Mouse (Mus musculus): ENCODE measurements around the gene Speg. TPM values are rescaled to one million over a fixed set of nuclear protein-coding genes. Genes with fewer than 3 reads are reported as not detected.
A peak's percentile ranks its signal among the peaks of the same experiment; 100 is the strongest.

Gene Speg
- polyA plus RNA-seq, 1 experiment from 2014 or later, result 77.9 TPM

- no peak overlapping the region for H3K27ac ChIP-seq
- no peak overlapping the region for H3K4me3 ChIP-seq
- H3K27me3 ChIP-seq (ENCODE audit: insufficient read depth, poor library complexity, severe bottlenecking), result peaks cover 36% of the 10 kb centered on the region
- peaks cover 62% of the 10 kb centered on the region for H3K4me1 ChIP-seq
- no peaks in the 10 kb centered on the region for H3K9me3 ChIP-seq
- peaks cover 29% of the 10 kb centered on the region for H3K36me3 ChIP-seq
- no peak for DNase-seq (ENCODE audit: low spot score)
- 58% methylated on average over 8 of the region's 8 CpGs for WGBS
Observed at GRCm38 (mm10) chr1:75442811-75443210, 67.7 kb downstream of the Speg start.

- DNase-seq (ENCODE audit: low spot score), result no peak
- Histone ChIP-seq H3K27me3 (ENCODE audit: insufficient read depth, poor library complexity, severe bottlenecking) (peaks cover 43% of the 10 kb centered on the region), H3K36me3 (peaks cover 29% of the 10 kb centered on the region), H3K4me1 (peaks cover 66% of the 10 kb centered on the region), H3K4me3 (no peak overlapping the region), H3K9me3 (no peaks in the 10 kb centered on the region), H3K27ac (no peak overlapping the region; the same call in 1 of the 2 replicates)
- 43% methylated on average over 13 of the region's 13 CpGs for WGBS
Observed at GRCm38 (mm10) chr1:75443247-75444024, 68.3 kb downstream of the Speg start.

GRCm38 (mm10) chr1:75444208-75444607, 69.1 kb downstream of the Speg start:
- H3K27ac ChIP-seq, result peak overlapping the region; percentile 81; the same call in 1 of the 2 replicates
- H3K4me1 ChIP-seq, result peaks cover 67% of the 10 kb centered on the region
- H3K36me3 ChIP-seq, result peaks cover 29% of the 10 kb centered on the region
- no peaks in the 10 kb centered on the region for H3K9me3 ChIP-seq
- H3K27me3 ChIP-seq (ENCODE audit: insufficient read depth, poor library complexity, severe bottlenecking), result peaks cover 50% of the 10 kb centered on the region
- H3K4me3 ChIP-seq, result no peak overlapping the region
- no peak for DNase-seq (ENCODE audit: low spot score)
- 42% methylated on average over 3 of the region's 3 CpGs for WGBS

- DNase-seq (ENCODE audit: low spot score), result no peak
- Histone ChIP-seq H3K27me3 (ENCODE audit: insufficient read depth, poor library complexity, severe bottlenecking) (peaks cover 60% of the 10 kb centered on the region), H3K36me3 (peaks cover 28% of the 10 kb centered on the region), H3K4me3 (peak overlapping the region; percentile 53), H3K27ac (peak overlapping the region; percentile 81), H3K4me1 (peaks cover 75% of the 10 kb centered on the region), H3K9me3 (no peaks in the 10 kb centered on the region)
- WGBS, result 14% methylated on average over 9 of the region's 9 CpGs
Observed at GRCm38 (mm10) chr1:75445141-75445701, 70.1 kb downstream of the Speg start.

GRCm38 (mm10) chr1:75445751-75446611, 70.9 kb downstream of the Speg start:
- peak; percentile 90 for DNase-seq (ENCODE audit: low spot score)
- 0% methylated on average over 22 of the region's 22 CpGs for WGBS
- Histone ChIP-seq H3K4me3 (peak overlapping the region; percentile 53), H3K9me3 (no peaks in the 10 kb centered on the region), H3K4me1 (peaks cover 83% of the 10 kb centered on the region), H3K27me3 (ENCODE audit: insufficient read depth, poor library complexity, severe bottlenecking) (peaks cover 68% of the 10 kb centered on the region), H3K36me3 (peaks cover 20% of the 10 kb centered on the region), H3K27ac (peak overlapping the region; percentile 81)

GRCm38 (mm10) chr1:75446656-75447055, 71.6 kb downstream of the Speg start:
- H3K27ac ChIP-seq, result peak overlapping the region; percentile 81
- H3K4me3 ChIP-seq, result peak overlapping the region; percentile 53
- DNase-seq (ENCODE audit: low spot score), result no peak

GRCm38 (mm10) chr1:75447265-75448051, 72.4 kb downstream of the Speg start:
- DNase-seq (ENCODE audit: low spot score), result no peak
- WGBS, result 7% methylated on average over 10 of the region's 10 CpGs
- peaks cover 89% of the 10 kb centered on the region for H3K4me1 ChIP-seq
- peak overlapping the region; percentile 81 for H3K27ac ChIP-seq
- H3K4me3 ChIP-seq, result peak overlapping the region; percentile 53
- no peaks in the 10 kb centered on the region for H3K9me3 ChIP-seq
- peaks cover 80% of the 10 kb centered on the region for H3K27me3 ChIP-seq (ENCODE audit: insufficient read depth, poor library complexity, severe bottlenecking)
- H3K36me3 ChIP-seq, result peaks cover 6% of the 10 kb centered on the region

More at GRCm38 (mm10) chr1:75446656-75447055, 71.6 kb downstream of the Speg start:
- under 1% methylated on average over 20 of the region's 20 CpGs for WGBS
- Histone ChIP-seq H3K4me1 (peaks cover 89% of the 10 kb centered on the region), H3K9me3 (no peaks in the 10 kb centered on the region), H3K27me3 (ENCODE audit: insufficient read depth, poor library complexity, severe bottlenecking) (peaks cover 75% of the 10 kb centered on the region), H3K36me3 (peaks cover 15% of the 10 kb centered on the region)

GRCm38 (mm10) chr1:75448052-75448431, 72.9 kb downstream of the Speg start:
- H3K4me1 ChIP-seq, result peaks cover 86% of the 10 kb centered on the region
- H3K9me3 ChIP-seq, result no peaks in the 10 kb centered on the region
- 3% methylated on average over 7 of the region's 7 CpGs for WGBS
- peaks cover under 1% of the 10 kb centered on the region; the same call in 1 of the 2 replicates for H3K36me3 ChIP-seq
- no peak for DNase-seq (ENCODE audit: low spot score)
- H3K27me3 ChIP-seq (ENCODE audit: insufficient read depth, poor library complexity, severe bottlenecking), result peaks cover 80% of the 10 kb centered on the region
- peak overlapping the region; percentile 53 for H3K4me3 ChIP-seq
- peak overlapping the region; percentile 81 for H3K27ac ChIP-seq

GRCm38 (mm10) chr1:75448937-75449336, 73.8 kb downstream of the Speg start:
- Histone ChIP-seq H3K9me3 (no peaks in the 10 kb centered on the region), H3K36me3 (no peaks in the 10 kb centered on the region), H3K4me1 (peaks cover 84% of the 10 kb centered on the region), H3K27me3 (ENCODE audit: insufficient read depth, poor library complexity, severe bottlenecking) (peaks cover 88% of the 10 kb centered on the region), H3K27ac (peak overlapping the region; percentile 24), H3K4me3 (peak overlapping the region; percentile 29; the same call in 1 of the 2 replicates)
- WGBS, result under 1% methylated on average over 14 of the region's 14 CpGs
- DNase-seq (ENCODE audit: low spot score), result no peak

- Histone ChIP-seq H3K4me3 (peak overlapping the region; percentile 60), H3K4me1 (peaks cover 84% of the 10 kb centered on the region), H3K9me3 (no peaks in the 10 kb centered on the region), H3K36me3 (no peaks in the 10 kb centered on the region), H3K27me3 (ENCODE audit: insufficient read depth, poor library complexity, severe bottlenecking) (peaks cover 91% of the 10 kb centered on the region), H3K27ac (peak overlapping the region; percentile 70)
- DNase-seq (ENCODE audit: low spot score), result no peak
- WGBS, result 4% methylated on average over 8 of the region's 8 CpGs
Observed at GRCm38 (mm10) chr1:75449377-75450135, 74.5 kb downstream of the Speg start.

GRCm38 (mm10) chr1:75450314-75451005, 75.4 kb downstream of the Speg start, which contains the start of gene Asic4:
Asic4 (plus strand) TSS chr1:75450436.
- peaks cover 79% of the 10 kb centered on the region for H3K4me1 ChIP-seq
- peak within 1 kb of the TSS; percentile 70 for H3K27ac ChIP-seq
- WGBS, result under 1% methylated on average over 35 of the region's 35 CpGs
- no peaks in the 10 kb centered on the region for H3K36me3 ChIP-seq
- no peaks in the 10 kb centered on the region for H3K9me3 ChIP-seq
- H3K4me3 ChIP-seq, result peak within 1 kb of the TSS; percentile 60
- no peak for DNase-seq (ENCODE audit: low spot score)
- peaks cover 91% of the 10 kb centered on the region for H3K27me3 ChIP-seq (ENCODE audit: insufficient read depth, poor library complexity, severe bottlenecking)

All from heart, embryonic 10.5 days (tissue).